Mouse (Mus musculus): ENCODE measurements around the gene Cfap73. TPM values are rescaled to one million over a fixed set of nuclear protein-coding genes. Genes with fewer than 3 reads are reported as not detected.
A peak's percentile ranks its signal among the peaks of the same experiment; 100 is the strongest.

Gene Cfap73
- polyA plus RNA-seq, 1 experiment from 2014 or later = not detected

DNA sequence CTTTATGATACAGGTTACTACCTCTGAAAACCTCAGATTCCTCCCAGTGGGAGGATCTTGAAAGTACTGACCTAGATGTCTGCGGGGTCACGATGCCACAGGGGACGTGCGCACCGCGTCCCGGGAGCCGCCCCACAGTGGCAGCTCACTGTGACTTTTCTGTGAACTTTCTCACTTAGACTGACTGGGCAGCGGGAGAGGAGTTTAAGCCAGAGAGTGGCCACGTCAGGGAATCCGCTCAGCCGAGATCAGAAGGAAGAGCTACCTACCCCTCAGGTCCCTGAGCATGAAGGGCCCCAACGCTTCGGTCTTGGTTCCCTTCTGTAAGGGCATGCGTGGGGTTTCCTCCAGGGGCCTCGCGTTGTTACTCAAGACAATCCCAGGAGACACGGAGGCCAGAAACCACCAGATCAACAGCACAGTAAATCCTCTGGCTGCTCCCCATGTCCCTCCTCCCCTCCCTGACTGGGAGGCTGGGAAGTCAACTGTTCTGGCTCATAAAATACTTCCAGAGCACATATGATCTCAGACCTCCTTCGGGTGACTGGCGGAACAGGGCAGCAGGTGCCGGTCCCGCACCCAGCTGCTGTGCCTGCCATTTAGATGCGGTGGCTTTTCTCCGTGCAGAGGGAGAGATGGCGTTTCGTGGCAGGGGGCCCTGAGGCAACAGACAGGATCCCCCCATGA, 54.7 kb downstream of the Cfap73 start:
- ATAC-seq (replicated peaks; ENCODE audit: low FRiP score) = no peak
- peak overlapping the region; percentile 90; the same call in 1 of the 2 replicates for H3K27ac ChIP-seq (ENCODE audit: low read depth, low read length)
- no peaks in the 10 kb centered on the region for H3K9me3 ChIP-seq (ENCODE audit: control insufficient read depth, low read length)
- 0 out of 2 replicates have a peak overlapping the region, but pooled peaks have one; percentile 44 for H3K9ac ChIP-seq (ENCODE audit: low read depth, low read length)
- H3K4me2 ChIP-seq = peak overlapping the region; percentile 45; the same call in 1 of the 2 replicates
- peaks cover 33% of the 10 kb centered on the region for H3K4me1 ChIP-seq (replicated peaks; ENCODE audit: control insufficient read depth, insufficient read depth, low read length)
- H3K36me3 ChIP-seq (ENCODE audit: control insufficient read depth, insufficient read depth, low read length) = peaks cover 21% of the 10 kb centered on the region
- 68% methylated on average over 26 of the region's 26 CpGs for WGBS
- H3K27me3 ChIP-seq (replicated peaks; ENCODE audit: control insufficient read depth, insufficient read depth, low read length) = no peaks in the 10 kb centered on the region
- DNase-seq (ENCODE audit: low spot score) = no peak
- H3K4me3 ChIP-seq (ENCODE audit: low read depth, low read length) = no peak overlapping the region

DNA sequence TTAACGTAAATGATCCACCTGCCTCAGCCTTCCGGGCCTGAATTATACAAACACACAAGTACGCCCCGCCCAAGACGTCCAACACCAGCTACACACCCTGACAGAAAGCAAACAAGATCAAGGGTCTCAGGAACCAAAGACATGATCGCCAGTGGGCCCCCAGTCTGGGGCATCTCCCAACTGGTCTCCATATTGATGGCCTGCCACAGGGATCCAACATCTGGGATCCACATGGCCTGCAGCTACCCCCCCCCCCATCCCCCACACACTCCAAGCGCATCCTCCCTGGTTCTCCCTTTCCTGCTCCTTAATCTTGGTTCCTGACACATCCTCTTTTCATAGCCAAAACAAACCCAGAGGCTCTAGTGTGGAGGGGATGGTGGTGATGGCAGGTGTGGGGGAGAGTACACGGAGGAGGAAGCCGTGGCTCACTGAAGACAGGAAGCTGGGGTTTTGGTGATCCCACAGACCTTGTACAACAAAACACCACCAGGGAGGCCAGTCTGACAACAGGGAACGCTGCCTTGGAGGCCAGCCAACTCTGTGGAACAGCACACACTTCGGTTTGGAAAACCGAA, 55.4 kb downstream of the Cfap73 start:
- H3K36me3 ChIP-seq (ENCODE audit: control insufficient read depth, insufficient read depth, low read length) = peaks cover 13% of the 10 kb centered on the region
- ATAC-seq (replicated peaks; ENCODE audit: low FRiP score) (no peak; the same call in 1 of the 2 replicates), DNase-seq (ENCODE audit: low spot score) (no peak)
- H3K4me1 ChIP-seq (replicated peaks; ENCODE audit: control insufficient read depth, insufficient read depth, low read length) = peaks cover 33% of the 10 kb centered on the region
- H3K27me3 ChIP-seq (replicated peaks; ENCODE audit: control insufficient read depth, insufficient read depth, low read length) = no peaks in the 10 kb centered on the region
- H3K4me2 ChIP-seq = peak overlapping the region; percentile 45
- peak overlapping the region; percentile 90 for H3K27ac ChIP-seq (ENCODE audit: low read depth, low read length)
- H3K4me3 ChIP-seq (ENCODE audit: low read depth, low read length) = no peak overlapping the region
- WGBS = 35% methylated on average over 12 of the region's 12 CpGs
- H3K9me3 ChIP-seq (ENCODE audit: control insufficient read depth, low read length) = no peaks in the 10 kb centered on the region
- H3K9ac ChIP-seq (ENCODE audit: low read depth, low read length) = peak overlapping the region; percentile 44

Other genes starting within 250 kb of the Cfap73 start
- 0.05 TPM in 1 of 2 replicates, not detected in the other for gene Lhx5, start 202.5 kb downstream of the Cfap73 start, polyA plus RNA-seq (2014; fragmentation: Nextera tagmentation; extraction: Ambion mirVana)
- 2.3 and 2.5 TPM in 2 replicates for gene Sdsl, start 161.4 kb downstream of the Cfap73 start, polyA plus RNA-seq (2014; fragmentation: Nextera tagmentation; extraction: Ambion mirVana)
- gene Sds, start 157.7 kb downstream of the Cfap73 start, polyA plus RNA-seq (2014; fragmentation: Nextera tagmentation; extraction: Ambion mirVana) = not detected in 2 replicates
- 32.8 and 35.1 TPM in 2 replicates for gene Plbd2, start 130.6 kb downstream of the Cfap73 start, polyA plus RNA-seq (2014; fragmentation: Nextera tagmentation; extraction: Ambion mirVana)
- gene Slc8b1, start 123.1 kb downstream of the Cfap73 start, polyA plus RNA-seq (2014; fragmentation: Nextera tagmentation; extraction: Ambion mirVana) = 5.1 and 5.5 TPM in 2 replicates
- gene Tpcn1, start 45.6 kb downstream of the Cfap73 start, polyA plus RNA-seq (2014; fragmentation: Nextera tagmentation; extraction: Ambion mirVana) = 27.4 and 29.7 TPM in 2 replicates
- 1.3 and 1.5 TPM in 2 replicates for gene Iqcd, start 45.2 kb downstream of the Cfap73 start, polyA plus RNA-seq (2014; fragmentation: Nextera tagmentation; extraction: Ambion mirVana)
- 9.0 and 13.1 TPM in 2 replicates for gene Rita1, start 21.6 kb downstream of the Cfap73 start, polyA plus RNA-seq (2014; fragmentation: Nextera tagmentation; extraction: Ambion mirVana)
- gene Ddx54, start 21.5 kb downstream of the Cfap73 start, polyA plus RNA-seq (2014; fragmentation: Nextera tagmentation; extraction: Ambion mirVana) = 46.7 and 47.0 TPM in 2 replicates
- gene Rasal1, start 14.6 kb upstream of the Cfap73 start, polyA plus RNA-seq (2014; fragmentation: Nextera tagmentation; extraction: Ambion mirVana) = 0.25 and 0.32 TPM in 2 replicates
- gene Dtx1, start 77.7 kb upstream of the Cfap73 start, polyA plus RNA-seq (2014; fragmentation: Nextera tagmentation; extraction: Ambion mirVana) = 0.23 and 1.1 TPM in 2 replicates
- 0.23 and 0.29 TPM in 2 replicates for gene Oas2, start 115.6 kb upstream of the Cfap73 start, polyA plus RNA-seq (2014; fragmentation: Nextera tagmentation; extraction: Ambion mirVana)
- 0.04 and 0.08 TPM in 2 replicates for gene Oas3, start 143.4 kb upstream of the Cfap73 start, polyA plus RNA-seq (2014; fragmentation: Nextera tagmentation; extraction: Ambion mirVana)
- not detected in 2 replicates for gene Oas1e, start 161.3 kb upstream of the Cfap73 start, polyA plus RNA-seq (2014; fragmentation: Nextera tagmentation; extraction: Ambion mirVana)
- 0.19 TPM in 1 of 2 replicates, not detected in the other for gene Oas1c, start 178.3 kb upstream of the Cfap73 start, polyA plus RNA-seq (2014; fragmentation: Nextera tagmentation; extraction: Ambion mirVana)
- gene Oas1f, start 213.1 kb upstream of the Cfap73 start, polyA plus RNA-seq (2014; fragmentation: Nextera tagmentation; extraction: Ambion mirVana) = not detected in 2 replicates
- not detected in 2 replicates for gene Oas1h, start 227.2 kb upstream of the Cfap73 start, polyA plus RNA-seq (2014; fragmentation: Nextera tagmentation; extraction: Ambion mirVana)